Mouse (Mus musculus): ENCODE results near the gene Lgals7. TPM values are rescaled to one million over a fixed set of nuclear protein-coding genes. Genes with fewer than 3 reads are reported as not detected.

The Lgals7 gene
- polyA plus RNA-seq, 1 experiment from 2014 or later, result 1.0 TPM

DNA sequence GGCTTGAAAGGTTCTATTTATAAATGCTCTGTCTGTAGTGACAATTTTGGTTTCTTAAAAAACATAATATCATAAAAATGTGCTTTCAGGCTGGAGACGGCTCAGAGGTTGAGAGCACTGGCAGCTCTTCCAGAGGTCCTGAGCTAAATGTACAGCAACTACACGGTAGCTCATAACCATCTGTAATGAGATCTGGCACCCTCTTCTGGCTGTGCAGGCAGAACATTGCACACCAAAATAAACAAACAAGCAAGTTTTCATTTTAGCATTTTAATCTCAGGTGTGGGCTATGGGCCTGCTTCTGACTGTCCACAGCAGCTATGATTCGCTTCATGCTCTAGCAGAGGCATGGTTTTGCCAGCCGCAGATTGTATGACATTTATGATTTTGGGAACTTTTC lies 36.3 kb downstream of the Lgals7 start:
- Histone ChIP-seq H3K4me1 (replicated peaks; ENCODE audit: control insufficient read depth, insufficient read depth, low read length) (no peaks in the 10 kb centered on the region), H3K9ac (ENCODE audit: low read length) (no peak overlapping the region)
- no peak for ATAC-seq (ENCODE audit: low read depth)

DNA sequence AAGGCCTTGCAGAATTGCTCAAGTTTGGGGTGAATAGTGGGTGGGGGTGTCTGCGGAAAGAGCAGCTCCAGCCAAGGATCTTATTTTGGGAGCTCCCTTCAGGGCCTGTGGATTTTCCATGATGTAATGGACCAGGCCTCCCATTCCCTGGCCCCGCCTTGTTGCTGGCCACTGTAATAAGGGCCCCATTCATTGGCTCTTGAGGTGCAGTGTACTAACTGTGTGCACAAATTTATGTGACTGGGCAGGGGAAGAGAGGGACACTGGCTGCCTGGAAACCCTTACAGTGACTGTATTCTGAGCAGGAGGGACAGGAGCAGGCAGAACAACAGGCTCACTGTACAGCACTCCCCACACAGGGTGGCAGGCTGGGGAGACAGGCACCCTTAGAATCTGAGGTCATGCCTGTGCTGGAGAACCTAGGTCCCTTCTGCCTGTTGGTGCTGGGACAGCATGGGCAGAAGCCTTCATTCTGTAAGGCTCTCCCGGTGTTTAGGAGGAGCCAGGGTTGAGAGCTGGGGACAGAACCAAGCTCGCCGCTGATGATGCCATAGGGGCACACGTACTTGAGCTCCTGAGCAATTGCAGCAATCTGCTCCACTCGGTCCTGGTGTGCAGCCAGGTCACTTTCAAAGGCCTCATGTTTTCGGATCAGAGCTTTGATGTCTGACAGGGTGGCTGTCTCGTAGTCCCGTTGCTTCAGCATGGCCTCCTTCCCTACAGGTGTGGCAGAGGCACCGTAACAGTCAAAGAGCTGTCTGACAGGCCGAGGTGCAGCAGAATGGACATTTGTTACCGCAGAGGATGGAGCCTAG lies 37.9 kb downstream of the Lgals7 start:
- H3K4me1 ChIP-seq (replicated peaks; ENCODE audit: control insufficient read depth, insufficient read depth, low read length), result no peaks in the 10 kb centered on the region
- H3K9me3 ChIP-seq (ENCODE audit: control insufficient read depth, low read length), result no peaks in the 10 kb centered on the region
- 87% methylated on average over 13 of the region's 13 CpGs for WGBS
- H3K9ac ChIP-seq (ENCODE audit: low read length), result no peak overlapping the region
- no peaks in the 10 kb centered on the region for H3K27me3 ChIP-seq (ENCODE audit: control insufficient read depth, insufficient read depth, low read depth, low read length)
- no peak overlapping the region for H3K27ac ChIP-seq (ENCODE audit: low read length)
- no peak overlapping the region for H3K4me2 ChIP-seq (ENCODE audit: low read depth, low read length)
- no peak overlapping the region for H3K4me3 ChIP-seq (ENCODE audit: low read length)
- ATAC-seq (ENCODE audit: low read depth), result 0 out of 2 replicates have a peak, but pooled peaks have one; percentile 26
- H3K36me3 ChIP-seq (ENCODE audit: control insufficient read depth, insufficient read depth, low read length), result peaks cover 78% of the 10 kb centered on the region

More for the DNA sequence above, 36.3 kb downstream of the Lgals7 start:
- Histone ChIP-seq H3K9me3 (ENCODE audit: control insufficient read depth, low read length) (no peaks in the 10 kb centered on the region), H3K4me2 (ENCODE audit: low read depth, low read length) (no peak overlapping the region), H3K27me3 (ENCODE audit: control insufficient read depth, insufficient read depth, low read depth, low read length) (no peaks in the 10 kb centered on the region), H3K27ac (ENCODE audit: low read length) (no peak overlapping the region), H3K4me3 (ENCODE audit: low read length) (no peak overlapping the region), H3K36me3 (ENCODE audit: control insufficient read depth, insufficient read depth, low read length) (peaks cover 84% of the 10 kb centered on the region)
- WGBS, result 77% methylated on average over 4 of the region's 4 CpGs

DNA sequence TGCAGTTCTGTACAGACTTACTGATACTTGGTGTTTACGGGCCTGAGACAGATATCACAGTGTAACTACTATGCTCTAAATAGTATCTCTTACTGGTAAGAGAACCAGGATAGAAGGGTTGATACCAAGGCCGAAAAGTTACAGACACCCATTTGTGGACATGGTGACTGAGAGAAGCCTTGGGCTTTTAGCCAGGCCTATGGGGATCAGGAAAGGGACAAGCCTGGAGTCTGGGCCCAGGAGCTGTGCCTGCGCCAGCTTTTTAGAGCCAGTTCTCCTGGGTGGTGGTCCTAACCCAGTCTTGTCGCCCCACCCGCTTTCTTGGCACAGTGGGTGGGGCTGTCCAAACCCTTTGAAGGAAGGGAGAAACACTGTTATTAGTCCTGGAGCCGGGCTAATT lies 38.5 kb downstream of the Lgals7 start:
- Histone ChIP-seq H3K9me3 (ENCODE audit: control insufficient read depth, low read length) (no peaks in the 10 kb centered on the region), H3K27me3 (ENCODE audit: control insufficient read depth, insufficient read depth, low read depth, low read length) (no peaks in the 10 kb centered on the region), H3K4me3 (ENCODE audit: low read length) (no peak overlapping the region), H3K9ac (ENCODE audit: low read length) (no peak overlapping the region), H3K4me2 (ENCODE audit: low read depth, low read length) (no peak overlapping the region), H3K4me1 (replicated peaks; ENCODE audit: control insufficient read depth, insufficient read depth, low read length) (no peaks in the 10 kb centered on the region), H3K36me3 (ENCODE audit: control insufficient read depth, insufficient read depth, low read length) (peaks cover 76% of the 10 kb centered on the region), H3K27ac (ENCODE audit: low read length) (no peak overlapping the region)
- no peak for ATAC-seq (ENCODE audit: low read depth)
- 90% methylated on average over 6 of the region's 6 CpGs for WGBS

DNA sequence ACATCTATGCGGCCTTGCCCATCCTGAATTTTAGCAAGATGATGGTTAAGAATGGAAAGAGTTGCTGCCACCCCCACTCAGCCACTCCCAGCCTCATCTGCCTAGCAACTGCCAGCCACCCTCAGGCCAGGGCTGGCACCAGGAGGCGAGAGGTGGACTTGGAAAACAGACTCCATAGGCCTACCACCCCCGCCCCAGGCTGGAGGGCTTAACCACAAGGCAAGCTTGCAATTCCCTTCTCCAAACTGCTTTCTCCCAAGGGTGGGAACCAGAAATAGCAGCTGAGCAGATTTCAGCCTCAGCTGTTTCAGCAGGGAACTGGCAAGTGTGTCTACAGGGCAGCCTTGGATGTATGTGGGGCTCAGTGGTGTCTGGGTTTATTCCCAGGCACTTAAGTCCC lies 39.2 kb downstream of the Lgals7 start:
- no peak overlapping the region for H3K4me3 ChIP-seq (ENCODE audit: low read length)
- H3K36me3 ChIP-seq (ENCODE audit: control insufficient read depth, insufficient read depth, low read length), result peaks cover 76% of the 10 kb centered on the region
- ATAC-seq (ENCODE audit: low read depth), result no peak
- no peaks in the 10 kb centered on the region for H3K9me3 ChIP-seq (ENCODE audit: control insufficient read depth, low read length)
- 90% methylated on average over 3 of the region's 3 CpGs for WGBS
- no peak overlapping the region for H3K4me2 ChIP-seq (ENCODE audit: low read depth, low read length)
- H3K27ac ChIP-seq (ENCODE audit: low read length), result no peak overlapping the region
- no peaks in the 10 kb centered on the region for H3K27me3 ChIP-seq (ENCODE audit: control insufficient read depth, insufficient read depth, low read depth, low read length)
- H3K9ac ChIP-seq (ENCODE audit: low read length), result no peak overlapping the region
- no peaks in the 10 kb centered on the region for H3K4me1 ChIP-seq (replicated peaks; ENCODE audit: control insufficient read depth, insufficient read depth, low read length)

DNA sequence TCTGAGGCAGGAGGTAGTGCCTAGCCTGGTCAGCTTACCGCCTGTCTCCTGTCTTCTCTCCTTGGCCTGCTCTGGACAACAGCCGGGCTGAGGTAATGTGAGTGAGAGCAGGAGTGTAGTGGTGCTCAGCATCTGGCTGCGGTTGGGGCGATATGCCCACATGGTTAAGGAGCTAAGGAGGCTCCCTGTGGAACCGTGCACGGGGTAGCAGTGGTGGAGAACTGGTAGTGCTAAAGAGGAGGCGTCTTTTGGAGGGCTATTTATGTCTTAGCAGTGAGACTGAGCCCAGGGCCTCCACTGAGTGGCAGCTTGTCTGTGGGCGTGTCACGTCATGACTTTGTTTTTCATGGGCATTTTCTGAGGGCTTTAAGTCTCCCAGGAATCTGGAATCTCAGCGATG lies 40.1 kb downstream of the Lgals7 start:
- Histone ChIP-seq H3K4me2 (ENCODE audit: low read depth, low read length) (no peak overlapping the region), H3K27me3 (ENCODE audit: control insufficient read depth, insufficient read depth, low read depth, low read length) (no peaks in the 10 kb centered on the region), H3K4me3 (ENCODE audit: low read length) (no peak overlapping the region), H3K9me3 (ENCODE audit: control insufficient read depth, low read length) (no peaks in the 10 kb centered on the region), H3K9ac (ENCODE audit: low read length) (no peak overlapping the region), H3K27ac (ENCODE audit: low read length) (no peak overlapping the region), H3K36me3 (ENCODE audit: control insufficient read depth, insufficient read depth, low read length) (peaks cover 75% of the 10 kb centered on the region), H3K4me1 (replicated peaks; ENCODE audit: control insufficient read depth, insufficient read depth, low read length) (no peaks in the 10 kb centered on the region)
- ATAC-seq (ENCODE audit: low read depth), result no peak; the same call in 1 of the 2 replicates
- 88% methylated on average over 10 of the region's 10 CpGs for WGBS

DNA sequence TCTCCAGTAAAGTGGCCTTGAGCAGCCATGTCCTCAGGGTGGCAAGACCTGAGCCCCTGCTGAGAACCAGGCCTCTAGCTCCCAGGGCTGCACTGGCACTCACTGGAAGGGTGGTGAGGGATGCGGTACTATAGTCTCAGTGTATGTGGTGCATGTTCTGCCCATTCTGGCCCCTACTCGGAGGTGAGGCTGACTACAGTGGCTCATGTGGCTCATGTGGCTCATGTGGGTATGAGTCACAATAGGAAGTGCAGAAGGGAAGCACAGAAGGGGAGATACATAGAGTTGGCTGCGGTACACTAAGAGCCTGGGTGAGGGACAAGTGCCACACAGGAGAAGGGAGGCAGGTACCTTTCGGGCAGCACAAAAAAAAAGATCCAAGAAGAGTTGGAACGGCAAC lies 43.5 kb downstream of the Lgals7 start:
- H3K9ac ChIP-seq (ENCODE audit: low read length), result no peak overlapping the region
- WGBS, result 95% methylated on average over 5 of the region's 5 CpGs
- H3K36me3 ChIP-seq (ENCODE audit: control insufficient read depth, insufficient read depth, low read length), result peaks cover 73% of the 10 kb centered on the region
- no peak overlapping the region for H3K27ac ChIP-seq (ENCODE audit: low read length)
- no peaks in the 10 kb centered on the region for H3K9me3 ChIP-seq (ENCODE audit: control insufficient read depth, low read length)
- H3K4me2 ChIP-seq (ENCODE audit: low read depth, low read length), result no peak overlapping the region
- H3K4me3 ChIP-seq (ENCODE audit: low read length), result no peak overlapping the region
- H3K27me3 ChIP-seq (ENCODE audit: control insufficient read depth, insufficient read depth, low read depth, low read length), result no peaks in the 10 kb centered on the region
- no peaks in the 10 kb centered on the region; the same call in 1 of the 2 replicates for H3K4me1 ChIP-seq (replicated peaks; ENCODE audit: control insufficient read depth, insufficient read depth, low read length)
- no peak for ATAC-seq (ENCODE audit: low read depth)

DNA sequence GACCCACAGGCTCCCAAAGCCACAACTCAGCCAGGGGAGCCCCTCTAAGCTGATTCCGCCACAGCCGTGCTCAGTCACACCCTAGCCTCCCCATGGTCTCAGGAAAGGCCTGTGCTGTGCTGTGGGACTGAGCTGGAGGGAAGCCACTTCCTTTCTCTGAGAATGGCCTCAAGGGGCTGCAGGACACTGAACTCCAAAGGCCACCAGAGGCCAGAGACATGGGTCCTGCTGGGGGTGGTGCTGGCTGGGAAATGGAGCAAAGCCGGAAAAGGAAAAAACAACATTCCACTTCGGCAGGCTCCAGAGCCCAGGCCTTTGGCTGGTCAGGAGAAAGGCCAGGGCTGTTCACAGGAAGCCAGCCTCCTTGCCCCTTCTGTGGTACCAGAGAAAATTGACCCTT lies 48.0 kb downstream of the Lgals7 start:
- Histone ChIP-seq H3K27ac (ENCODE audit: low read length) (peak overlapping the region; percentile 81), H3K4me2 (ENCODE audit: low read depth, low read length) (no peak overlapping the region), H3K9me3 (ENCODE audit: control insufficient read depth, low read length) (no peaks in the 10 kb centered on the region), H3K4me1 (replicated peaks; ENCODE audit: control insufficient read depth, insufficient read depth, low read length) (peaks cover 2% of the 10 kb centered on the region; the same call in 1 of the 2 replicates), H3K27me3 (ENCODE audit: control insufficient read depth, insufficient read depth, low read depth, low read length) (no peaks in the 10 kb centered on the region), H3K9ac (ENCODE audit: low read length) (no peak overlapping the region), H3K36me3 (ENCODE audit: control insufficient read depth, insufficient read depth, low read length) (peaks cover 75% of the 10 kb centered on the region), H3K4me3 (ENCODE audit: low read length) (no peak overlapping the region)
- peak; percentile 89 for ATAC-seq (ENCODE audit: low read depth)
- 55% methylated on average over 4 of the region's 4 CpGs for WGBS

DNA sequence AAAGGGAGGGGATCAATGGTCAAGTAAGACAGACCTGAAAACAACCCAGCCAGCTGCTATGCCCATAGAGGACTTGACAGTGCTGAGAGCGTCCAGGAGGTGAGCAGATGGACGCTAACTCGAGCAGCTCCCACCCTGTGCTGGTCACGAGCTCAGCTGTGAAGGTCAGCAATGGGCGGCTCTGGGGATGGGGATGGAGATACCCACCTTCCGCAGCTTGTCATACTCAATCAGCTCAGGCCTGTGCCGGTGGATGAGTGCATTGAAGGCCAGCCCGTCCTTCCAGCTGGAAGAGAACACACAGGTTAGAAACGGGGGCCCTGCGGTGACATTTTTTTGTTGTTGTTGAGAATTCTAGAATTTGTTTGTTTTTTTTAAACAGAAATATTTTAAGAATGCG lies 49.5 kb downstream of the Lgals7 start:
- Histone ChIP-seq H3K9me3 (ENCODE audit: control insufficient read depth, low read length) (no peaks in the 10 kb centered on the region), H3K27ac (ENCODE audit: low read length) (no peak overlapping the region), H3K4me2 (ENCODE audit: low read depth, low read length) (no peak overlapping the region), H3K4me1 (replicated peaks; ENCODE audit: control insufficient read depth, insufficient read depth, low read length) (peaks cover 14% of the 10 kb centered on the region), H3K4me3 (ENCODE audit: low read length) (no peak overlapping the region), H3K27me3 (ENCODE audit: control insufficient read depth, insufficient read depth, low read depth, low read length) (no peaks in the 10 kb centered on the region), H3K9ac (ENCODE audit: low read length) (no peak overlapping the region), H3K36me3 (ENCODE audit: control insufficient read depth, insufficient read depth, low read length) (peaks cover 66% of the 10 kb centered on the region)
- ATAC-seq (ENCODE audit: low read depth), result no peak
- WGBS, result 72% methylated on average over 11 of the region's 11 CpGs
